Mouse (Mus musculus): ENCODE measurements around the gene B4galnt1. TPM values are rescaled to one million over a fixed set of nuclear protein-coding genes. Genes with fewer than 3 reads are reported as not detected.
"Not testable (repeated sequence)": the region's sequence is repeated elsewhere in the genome, so short reads cannot be mapped to it uniquely, and the experiment has no call there.

The B4galnt1 gene
- polyA plus RNA-seq, 1 experiment from 2014 or later, result 3.5 TPM

GRCm38 (mm10) chr10:127188465-127189115 lies 23.6 kb downstream of the B4galnt1 start:
- Histone ChIP-seq H3K27me3 (ENCODE audit: control insufficient read depth, insufficient read depth, low read depth, low read length) (peaks cover 3% of the 10 kb centered on the region; the same call in 1 of the 2 replicates), H3K9ac (ENCODE audit: low read length) (peak overlapping the region; percentile 82), H3K9me3 (ENCODE audit: control insufficient read depth, low read length) (0 out of 2 replicates have a peak, but pooled peaks cover 3% of the 10 kb centered on the region), H3K4me1 (replicated peaks; ENCODE audit: control insufficient read depth, insufficient read depth, low read length) (peaks cover 30% of the 10 kb centered on the region), H3K4me3 (ENCODE audit: low read length) (peak overlapping the region; percentile 67), H3K4me2 (ENCODE audit: low read depth, low read length) (peak overlapping the region; percentile 94), H3K36me3 (ENCODE audit: control insufficient read depth, insufficient read depth, low read length) (peaks cover 10% of the 10 kb centered on the region), H3K27ac (ENCODE audit: low read length) (peak overlapping the region; percentile 93)
- 0% methylated on average over 30 of the region's 46 CpGs for WGBS
- ATAC-seq (ENCODE audit: low read depth), result peak; percentile 84

GRCm38 (mm10) chr10:127189116-127189650 lies 24.2 kb downstream of the B4galnt1 start:
- H3K9ac ChIP-seq (ENCODE audit: low read length), result peak overlapping the region; percentile 82
- under 1% methylated on average over 26 of the region's 26 CpGs for WGBS
- peak overlapping the region; percentile 93 for H3K27ac ChIP-seq (ENCODE audit: low read length)
- peak overlapping the region; percentile 67 for H3K4me3 ChIP-seq (ENCODE audit: low read length)
- H3K36me3 ChIP-seq (ENCODE audit: control insufficient read depth, insufficient read depth, low read length), result peaks cover 10% of the 10 kb centered on the region
- peak overlapping the region; percentile 94 for H3K4me2 ChIP-seq (ENCODE audit: low read depth, low read length)
- H3K9me3 ChIP-seq (ENCODE audit: control insufficient read depth, low read length), result 0 out of 2 replicates have a peak, but pooled peaks cover 3% of the 10 kb centered on the region
- peak; percentile 12 for ATAC-seq (ENCODE audit: low read depth)
- H3K4me1 ChIP-seq (replicated peaks; ENCODE audit: control insufficient read depth, insufficient read depth, low read length), result peaks cover 31% of the 10 kb centered on the region
- H3K27me3 ChIP-seq (ENCODE audit: control insufficient read depth, insufficient read depth, low read depth, low read length), result peaks cover 3% of the 10 kb centered on the region; the same call in 1 of the 2 replicates

- peak within 1 kb of the TSS; percentile 94 for H3K4me2 ChIP-seq (ENCODE audit: low read depth, low read length)
- WGBS, result 2% methylated on average over 35 of the region's 35 CpGs
- H3K9me3 ChIP-seq (ENCODE audit: control insufficient read depth, low read length), result 0 out of 2 replicates have a peak, but pooled peaks cover 3% of the 10 kb centered on the region
- H3K4me3 ChIP-seq (ENCODE audit: low read length), result peak within 1 kb of the TSS; percentile 67
- peaks cover 3% of the 10 kb centered on the region; the same call in 1 of the 2 replicates for H3K27me3 ChIP-seq (ENCODE audit: control insufficient read depth, insufficient read depth, low read depth, low read length)
- peaks cover 35% of the 10 kb centered on the region for H3K4me1 ChIP-seq (replicated peaks; ENCODE audit: control insufficient read depth, insufficient read depth, low read length)
- peak; percentile 66 for ATAC-seq (ENCODE audit: low read depth)
- peak within 1 kb of the TSS; percentile 82 for H3K9ac ChIP-seq (ENCODE audit: low read length)
- peak within 1 kb of the TSS; percentile 93 for H3K27ac ChIP-seq (ENCODE audit: low read length)
- peaks cover 10% of the 10 kb centered on the region for H3K36me3 ChIP-seq (ENCODE audit: control insufficient read depth, insufficient read depth, low read length)
These were observed 24.8 kb downstream of the B4galnt1 start, which contains the start of gene Arhgef25 for GRCm38 (mm10) chr10:127189651-127190381. TSS of gene Arhgef25 (minus strand) at chr10:127190083.

DNA sequence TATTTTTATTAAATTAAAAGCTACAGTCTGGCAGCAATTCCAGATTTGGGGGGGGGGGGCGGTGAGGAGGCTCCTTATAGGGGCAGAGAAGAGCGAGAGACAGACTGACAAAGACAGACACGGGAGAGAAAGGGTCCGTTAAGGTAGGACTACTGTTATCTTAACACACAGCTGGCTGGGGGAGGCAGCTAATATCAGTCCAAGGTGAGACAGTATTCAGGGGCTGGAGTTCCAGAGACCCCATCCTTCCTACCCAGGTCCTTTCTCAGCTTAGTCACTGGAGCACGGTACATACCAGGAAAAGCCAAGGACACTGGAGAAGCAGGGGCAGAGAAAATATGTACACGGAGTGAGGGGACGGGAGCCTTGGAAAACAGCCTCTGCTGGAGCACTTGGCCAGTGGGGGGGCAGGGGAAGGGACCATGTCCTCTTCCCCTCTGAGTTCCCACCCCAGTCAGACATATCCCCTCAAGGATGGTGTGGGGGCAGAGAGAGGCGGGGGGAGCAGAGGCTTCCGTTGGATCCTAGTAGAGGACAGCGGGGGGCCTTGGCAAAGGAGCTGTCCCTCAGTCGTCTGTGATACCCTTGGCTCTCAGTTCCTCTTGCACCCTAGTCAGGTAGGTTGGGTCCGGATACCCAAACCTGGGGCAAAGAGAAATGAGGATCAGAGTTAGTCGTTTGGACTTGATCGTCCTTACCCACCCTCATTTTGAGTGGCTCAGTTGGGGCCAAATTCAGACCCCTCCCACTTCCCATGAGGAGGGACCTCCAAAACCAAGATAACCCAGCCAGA lies 25.6 kb downstream of the B4galnt1 start:
- H3K27ac ChIP-seq (ENCODE audit: low read length), result peak overlapping the region; percentile 93
- peak overlapping the region; percentile 82 for H3K9ac ChIP-seq (ENCODE audit: low read length)
- H3K4me3 ChIP-seq (ENCODE audit: low read length), result peak overlapping the region; percentile 67
- WGBS, result 37% methylated on average over 13 of the region's 14 CpGs
- ATAC-seq (ENCODE audit: low read depth), result no peak
- H3K9me3 ChIP-seq (ENCODE audit: control insufficient read depth, low read length), result 0 out of 2 replicates have a peak, but pooled peaks cover 3% of the 10 kb centered on the region
- H3K4me1 ChIP-seq (replicated peaks; ENCODE audit: control insufficient read depth, insufficient read depth, low read length), result peaks cover 35% of the 10 kb centered on the region
- peak overlapping the region; percentile 94 for H3K4me2 ChIP-seq (ENCODE audit: low read depth, low read length)
- H3K36me3 ChIP-seq (ENCODE audit: control insufficient read depth, insufficient read depth, low read length), result peaks cover 10% of the 10 kb centered on the region
- H3K27me3 ChIP-seq (ENCODE audit: control insufficient read depth, insufficient read depth, low read depth, low read length), result no peaks in the 10 kb centered on the region; the same call in 1 of the 2 replicates

DNA sequence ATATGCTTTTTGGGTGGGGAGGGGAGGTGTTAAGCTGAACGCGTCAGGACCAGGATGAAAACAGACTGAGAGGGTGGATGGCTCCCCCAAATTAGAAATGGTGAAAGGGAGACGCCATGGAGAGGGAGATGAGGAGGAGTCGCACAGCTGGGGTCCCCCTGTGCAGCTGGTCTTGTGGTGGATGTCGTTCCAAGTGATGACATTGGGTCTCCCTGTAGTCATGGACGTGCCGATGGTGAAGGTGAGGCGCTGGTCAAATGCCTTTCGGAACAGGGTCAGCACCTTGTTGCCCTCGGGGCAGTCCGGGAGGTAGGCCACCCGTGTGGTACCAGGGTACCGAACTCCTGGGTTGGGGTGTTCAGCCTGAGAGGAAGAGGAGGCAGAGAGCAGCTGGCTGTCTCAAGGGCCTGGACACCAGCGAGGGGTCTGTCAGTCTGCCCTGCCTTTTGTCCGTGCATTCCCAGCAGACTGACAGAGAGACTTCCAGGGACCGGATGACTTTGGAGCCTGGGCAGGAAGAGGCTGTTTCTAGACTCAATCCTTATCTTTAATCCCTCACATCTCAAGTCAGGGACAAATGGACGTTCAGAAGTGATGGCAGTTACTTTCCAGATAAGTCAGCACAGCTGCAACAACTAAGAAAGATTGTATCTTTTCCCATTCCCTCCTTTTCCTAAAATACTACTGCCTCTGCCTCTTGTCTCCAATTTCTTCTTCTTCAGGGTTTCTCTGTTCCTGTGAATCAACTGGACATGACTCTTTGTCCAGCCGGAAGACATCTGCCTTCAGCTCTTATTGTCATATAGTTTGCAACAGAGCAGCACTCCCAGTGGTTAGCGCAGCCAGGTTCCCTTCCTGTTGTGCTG lies 26.4 kb downstream of the B4galnt1 start:
- Histone ChIP-seq H3K27ac (ENCODE audit: low read length) (no peak overlapping the region), H3K4me1 (replicated peaks; ENCODE audit: control insufficient read depth, insufficient read depth, low read length) (peaks cover 36% of the 10 kb centered on the region)

GRCm38 (mm10) chr10:127192057-127192328 lies 27.0 kb downstream of the B4galnt1 start:
- H3K9me3 ChIP-seq (ENCODE audit: control insufficient read depth, low read length); H3K27me3 ChIP-seq (ENCODE audit: control insufficient read depth, insufficient read depth, low read depth, low read length); H3K27ac ChIP-seq (ENCODE audit: low read length); H3K9ac ChIP-seq (ENCODE audit: low read length); ATAC-seq (ENCODE audit: low read depth); H3K4me3 ChIP-seq (ENCODE audit: low read length); H3K4me2 ChIP-seq (ENCODE audit: low read depth, low read length); H3K36me3 ChIP-seq (ENCODE audit: control insufficient read depth, insufficient read depth, low read length): not testable (repeated sequence)
- H3K4me1 ChIP-seq (replicated peaks; ENCODE audit: control insufficient read depth, insufficient read depth, low read length), result peaks cover 38% of the 10 kb centered on the region
- 80% methylated on average over 1 of the region's 1 CpGs for WGBS

More for the DNA sequence above, 26.4 kb downstream of the B4galnt1 start:
- Histone ChIP-seq H3K27me3 (ENCODE audit: control insufficient read depth, insufficient read depth, low read depth, low read length) (no peaks in the 10 kb centered on the region; the same call in 1 of the 2 replicates), H3K4me2 (ENCODE audit: low read depth, low read length) (no peak overlapping the region), H3K9ac (ENCODE audit: low read length) (no peak overlapping the region), H3K4me3 (ENCODE audit: low read length) (no peak overlapping the region), H3K36me3 (ENCODE audit: control insufficient read depth, insufficient read depth, low read length) (peaks cover 10% of the 10 kb centered on the region), H3K9me3 (ENCODE audit: control insufficient read depth, low read length) (0 out of 2 replicates have a peak, but pooled peaks cover 3% of the 10 kb centered on the region)
- no peak for ATAC-seq (ENCODE audit: low read depth)
- 72% methylated on average over 19 of the region's 19 CpGs for WGBS

DNA sequence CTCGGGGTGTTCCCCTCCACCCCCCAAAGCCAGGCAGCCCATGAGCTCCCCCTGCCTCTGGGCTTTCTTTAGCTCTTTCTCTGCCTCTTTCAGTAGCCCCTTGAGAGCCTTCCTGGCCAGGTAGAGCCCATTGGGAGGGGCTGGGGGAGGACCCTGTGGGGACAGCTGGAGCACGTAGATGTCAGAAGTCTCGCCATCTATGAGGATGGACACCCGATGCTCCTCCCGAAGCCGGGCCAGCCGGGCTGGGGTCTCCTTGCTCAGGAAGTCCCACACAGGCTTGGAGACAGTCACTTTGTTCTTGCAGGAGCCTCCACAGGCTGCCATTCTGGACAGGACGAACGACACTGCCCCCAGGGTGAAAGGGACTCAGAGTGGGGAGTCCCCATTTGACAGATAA lies 28.0 kb downstream of the B4galnt1 start:
- H3K9ac ChIP-seq (ENCODE audit: low read length), result no peak overlapping the region
- H3K36me3 ChIP-seq (ENCODE audit: control insufficient read depth, insufficient read depth, low read length), result 0 out of 2 replicates have a peak, but pooled peaks cover 4% of the 10 kb centered on the region
- ATAC-seq (ENCODE audit: low read depth), result no peak
- 81% methylated on average over 9 of the region's 9 CpGs for WGBS
- H3K4me1 ChIP-seq (replicated peaks; ENCODE audit: control insufficient read depth, insufficient read depth, low read length), result peaks cover 38% of the 10 kb centered on the region
- no peak overlapping the region for H3K27ac ChIP-seq (ENCODE audit: low read length)
- no peaks in the 10 kb centered on the region; the same call in 1 of the 2 replicates for H3K27me3 ChIP-seq (ENCODE audit: control insufficient read depth, insufficient read depth, low read depth, low read length)
- H3K4me2 ChIP-seq (ENCODE audit: low read depth, low read length), result no peak overlapping the region
- no peak overlapping the region for H3K4me3 ChIP-seq (ENCODE audit: low read length)
- H3K9me3 ChIP-seq (ENCODE audit: control insufficient read depth, low read length), result no peaks in the 10 kb centered on the region

Measured in lung, embryonic 16.5 days (tissue).